Mouse (Mus musculus) CH12.LX (cell line): ENCODE data around the gene Syne1.

Source experiments
- CHD2 ChIP-seq: IDR thresholded peaks from 2 replicates; pipeline ENCODE4 v1.6.1; 2011; ENCODE audit warnings: low read length, improper control_type of control experiment
- CTCF ChIP-seq, 2 experiments: IDR thresholded peaks in 1 of 2; conservative IDR thresholded peaks in 1 of 2; 2 replicates each; pipeline ENCODE4 v1.5.1; 2011 to 2012; ENCODE audit warnings: low read depth in 2 of 2, low read length in 2 of 2, improper control_type of control experiment in 1 of 2, inconsistent platforms in 1 of 2, mild to moderate bottlenecking in 1 of 2, moderate library complexity in 1 of 2
- ELF1 ChIP-seq: IDR thresholded peaks from 2 replicates; pipeline ENCODE4 v1.6.1; 2014; ENCODE audit warnings: low read depth, mild to moderate bottlenecking, inconsistent platforms, low read length, improper control_type of control experiment
- EP300 ChIP-seq: IDR thresholded peaks from 2 replicates; pipeline ENCODE4 v1.6.1; 2011; ENCODE audit warnings: low read length, improper control_type of control experiment
- JUND ChIP-seq: conservative IDR thresholded peaks from 2 replicates; pipeline ENCODE4 v1.6.1; 2011; ENCODE audit warnings: low read depth, low read length, improper control_type of control experiment
- KAT2A ChIP-seq: IDR thresholded peaks from 2 replicates; pipeline ENCODE4 v1.6.1; 2012; ENCODE audit warnings: low read length, improper control_type of control experiment, inconsistent platforms; ENCODE audit not compliant: insufficient replicate concordance
- MAFK ChIP-seq: IDR thresholded peaks from 2 replicates; pipeline ENCODE4 v1.6.1; 2011; ENCODE audit warnings: low read length, improper control_type of control experiment; ENCODE audit not compliant: insufficient replicate concordance
- MAX ChIP-seq: IDR thresholded peaks from 2 replicates; pipeline ENCODE4 v1.6.1; 2011; ENCODE audit warnings: low read length, improper control_type of control experiment
- MAZ ChIP-seq: IDR thresholded peaks from 2 replicates; pipeline ENCODE4 v1.6.1; 2012; ENCODE audit warnings: low read depth, mild to moderate bottlenecking, inconsistent platforms, low read length, improper control_type of control experiment, moderate library complexity
- MEF2A ChIP-seq: IDR thresholded peaks from 2 replicates; pipeline ENCODE4 v1.6.1; 2014; ENCODE audit warnings: low read depth, mild to moderate bottlenecking, inconsistent platforms, low read length, improper control_type of control experiment, borderline replicate concordance
- POLR2A ChIP-seq: IDR thresholded peaks from 2 replicates; pipeline ENCODE4 v1.6.1; 2011; ENCODE audit warnings: low read depth, mild to moderate bottlenecking, improper control_type of control experiment, low read length
- POLR2AphosphoS2 ChIP-seq: IDR thresholded peaks from 2 replicates; pipeline ENCODE4 v1.6.1; 2011; ENCODE audit warnings: low read depth, low read length, improper control_type of control experiment
- SIN3A ChIP-seq: IDR thresholded peaks from 2 replicates; pipeline ENCODE4 v1.6.1; 2012; ENCODE audit warnings: low read length, improper control_type of control experiment, inconsistent platforms

GRCm38 (mm10) chr10:5072054-5072453 is 479.2 kb downstream of the Syne1 start:
- no peak for TF ChIP-seq CTCF (conservative IDR thresholded peaks at IDR 0.05 in 1 of 2, IDR thresholded peaks at IDR 0.05 in 1 of 2; ENCODE audit: low read depth in 2 of 2, low read length in 2 of 2)
- no peak for TF ChIP-seq MEF2A
- TF ChIP-seq MAZ = no peak
- no peak for TF ChIP-seq POLR2A
- TF ChIP-seq MAX = no peak
- TF ChIP-seq EP300 = no peak
- TF ChIP-seq JUND = no peak
- no peak for TF ChIP-seq CHD2
- no peak for TF ChIP-seq SIN3A
- no peak for TF ChIP-seq POLR2AphosphoS2
- no peak for TF ChIP-seq ELF1
- TF ChIP-seq KAT2A = no peak
- no peak for TF ChIP-seq MAFK
